Mouse (Mus musculus) liver, embryonic 14.5 days (tissue): Measurements from ENCODE around the gene Jmjd7.

ENCODE experiments used
- CTCF ChIP-seq: IDR thresholded peaks from 2 replicates; pipeline ENCODE4 v1.5.1; 2016; ENCODE audit warnings: antibody characterized with exemption, low read depth, control low read depth
- EP300 ChIP-seq: IDR thresholded peaks from 2 replicates; pipeline ENCODE4 v1.6.1; 2016; ENCODE audit warnings: antibody characterized with exemption, low read depth

DNA sequence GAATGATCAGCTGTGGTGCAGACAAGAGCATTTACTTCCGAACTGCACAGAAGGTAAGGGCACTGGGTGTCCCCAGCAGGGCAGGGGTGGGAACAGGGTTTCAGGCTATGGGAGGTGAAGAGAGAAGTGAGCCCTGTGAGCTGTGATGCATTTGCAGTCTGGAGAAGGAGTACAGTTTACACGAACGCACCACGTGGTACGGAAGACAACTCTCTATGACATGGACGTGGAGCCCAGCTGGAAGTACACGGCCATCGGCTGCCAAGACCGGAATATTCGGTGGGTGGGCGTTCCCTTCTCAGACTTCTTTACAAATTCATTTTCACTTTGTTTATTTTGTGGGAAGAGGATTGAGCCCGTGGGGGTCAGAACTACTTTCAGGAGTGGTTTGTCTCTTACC, 9.7 kb upstream of the Jmjd7 start:
- no peak for TF ChIP-seq CTCF
- TF ChIP-seq EP300, result no peak
